Mouse (Mus musculus) neutrophil, adult 83 days (primary cell): Measurements from ENCODE around the gene Slc27a3. TPM values are rescaled to one million over a fixed set of nuclear protein-coding genes. Genes with fewer than 3 reads are reported as not detected.

ENCODE experiments used
- total RNA-seq, 2 experiments: library from RNA; stranded (reverse); gene quantifications; one replicate each; pipeline ENCODE4 v1.2.4; 2023

The Slc27a3 gene
- total RNA-seq: 1 to 10 TPM; 1.4 to 2.5 TPM

DNA sequence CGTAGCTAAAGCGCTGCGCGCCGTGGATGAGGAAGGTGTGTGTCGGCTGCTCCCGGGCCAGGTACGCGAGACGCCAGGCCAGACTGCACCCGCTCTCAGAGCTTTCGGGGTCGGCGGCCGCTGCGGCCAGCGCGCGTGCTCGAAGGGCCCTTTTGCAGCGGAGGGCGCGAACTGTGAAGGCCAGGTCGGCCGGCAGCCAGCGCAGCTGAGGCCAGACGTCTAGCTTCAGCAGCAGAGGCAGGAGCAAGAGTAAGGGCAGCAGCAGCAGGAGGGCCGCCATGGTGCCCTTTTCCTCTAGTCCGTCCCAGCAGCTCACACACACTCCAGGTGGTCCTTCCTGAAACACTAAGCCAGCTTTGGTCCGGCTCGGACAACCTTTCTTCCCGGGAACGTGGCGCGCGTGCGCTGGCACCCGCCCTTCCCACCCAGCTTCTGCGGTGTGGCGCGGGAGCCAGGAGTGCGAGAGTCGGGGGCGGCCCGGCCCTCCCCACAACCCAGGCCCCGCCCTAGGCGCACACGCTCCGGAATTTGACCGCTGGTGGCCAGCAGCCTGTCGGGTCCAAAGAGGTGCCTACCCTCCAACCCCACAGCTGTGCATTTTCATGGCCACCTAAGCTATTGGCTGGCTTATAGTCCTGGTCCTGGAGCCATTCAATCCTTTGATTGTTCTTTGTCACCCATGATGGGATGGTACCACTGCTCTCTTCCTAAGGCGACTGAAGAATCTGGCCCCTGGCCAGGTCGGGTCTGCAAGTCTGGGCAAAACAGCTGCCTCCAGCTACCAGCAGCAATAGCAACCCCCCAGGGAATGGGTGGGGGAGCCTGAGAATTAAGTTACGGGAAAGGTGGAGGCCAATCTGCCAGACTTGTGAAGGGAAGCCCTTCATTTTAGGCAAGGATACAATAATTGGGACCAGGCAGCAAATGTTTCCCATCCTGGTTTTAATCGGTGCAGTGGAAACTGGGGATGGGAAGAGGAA, at the start of gene Slc27a3:
TSS of gene Slc27a3 (minus strand) at position 428 of the 980 bp plus-strand sequence.

GRCm38 (mm10) chr3:90433381-90434020, 43.8 kb upstream of the Slc27a3 start, which contains the start of gene Ints3:
Ints3 (minus strand) TSS chr3:90433622.

Other genes starting within 250 kb of the Slc27a3 start
- gene Rps27, start 176.3 kb downstream of the Slc27a3 start, total RNA-seq: 1,000 to 10,000 TPM; 1,754 to 1,801 TPM
- 1 to 10 TPM; 3.2 to 3.8 TPM for gene Rab13, start 176.2 kb downstream of the Slc27a3 start, total RNA-seq
- gene Jtb, start 158.3 kb downstream of the Slc27a3 start, total RNA-seq: 10 to 100 TPM; 24.6 to 27.2 TPM
- gene Creb3l4, start 146.4 kb downstream of the Slc27a3 start, total RNA-seq: not detected
- gene Slc39a1, start 141.8 kb downstream of the Slc27a3 start, total RNA-seq: 10 to 100 TPM; 22.1 to 22.5 TPM
- gene Crtc2, start 135.8 kb downstream of the Slc27a3 start, total RNA-seq: 10 to 100 TPM; 62.8 to 67.5 TPM
- 10 to 100 TPM; 54.4 to 63.2 TPM for gene Dennd4b, start 124.8 kb downstream of the Slc27a3 start, total RNA-seq
- 10 to 100 TPM; 64.9 to 68.2 TPM for gene Gatad2b, start 96.8 kb downstream of the Slc27a3 start, total RNA-seq
- gene Ints3, start 43.7 kb upstream of the Slc27a3 start, total RNA-seq: 10 to 100 TPM; 43.1 to 53.5 TPM
- gene Npr1, start 75.9 kb upstream of the Slc27a3 start, total RNA-seq: under 1 TPM; 0.15 to 0.53 TPM
- gene Ilf2, start 86.2 kb upstream of the Slc27a3 start, total RNA-seq: 10 to 100 TPM; 50.7 to 54.7 TPM
- 10 to 100 TPM; 28.2 to 32.1 TPM for gene Snapin, start 101.1 kb upstream of the Slc27a3 start, total RNA-seq
- gene Chtop, start 119.6 kb upstream of the Slc27a3 start, total RNA-seq: 10 to 100 TPM; 70.6 to 81.8 TPM
- gene S100a1, start 124.5 kb upstream of the Slc27a3 start, total RNA-seq: 10 to 100 TPM; 23.2 to 23.6 TPM
- 10 to 100 TPM; 36.7 to 40.7 TPM for gene S100a13, start 124.5 kb upstream of the Slc27a3 start, total RNA-seq
- under 1 TPM in 1 of 2 experiments, not detected in 1; 0.40 TPM for gene S100a14, start 136.9 kb upstream of the Slc27a3 start, total RNA-seq
- gene S100a16, start 147.3 kb upstream of the Slc27a3 start, total RNA-seq: under 1 TPM in 1 of 2 experiments, not detected in 1; 0.39 TPM
- gene S100a3, start 170.6 kb upstream of the Slc27a3 start, total RNA-seq: 1 to 10 TPM; 5.9 to 6.6 TPM
- gene S100a2, start 200.3 kb upstream of the Slc27a3 start, total RNA-seq: 1 to 10 TPM in 1 of 2 experiments, not detected in 1; 2.9 TPM
- not detected for gene Gm42674, start 212.0 kb upstream of the Slc27a3 start, total RNA-seq
- 100 to 1,000 TPM; 351 to 397 TPM for gene S100a4, start 213.8 kb upstream of the Slc27a3 start, total RNA-seq
- gene S100a5, start 218.6 kb upstream of the Slc27a3 start, total RNA-seq: not detected
- gene S100a6, start 222.9 kb upstream of the Slc27a3 start, total RNA-seq: 1,000 to 10,000 TPM; 1,195 to 1,254 TPM